Mouse (Mus musculus) liver, adult 2 months (tissue): ENCODE results near the gene Trpc2.

ENCODE experiments used
- CTCF ChIP-seq: fragments of 200-500 bp; IDR thresholded peaks from 2 replicates; pipeline ENCODE4 v1.5.1; 2011; ENCODE audit warnings: low read depth, low read length, control low read depth
- POLR2A ChIP-seq: fragments of 200-500 bp; IDR thresholded peaks from 2 replicates; pipeline ENCODE4 v1.6.1; 2011; ENCODE audit warnings: low read length, control low read depth; ENCODE audit not compliant: insufficient read depth; ENCODE audit errors: extremely low read depth

GRCm38 (mm10) chr7:102109171-102109570 lies 26.3 kb downstream of the Trpc2 start, which contains the start of gene Art5:
- TF ChIP-seq POLR2A (no peak), CTCF (no peak)
